Mouse (Mus musculus) thymus, postnatal 14 days (tissue): ENCODE results near the gene Mapk1ip1.

ENCODE experiments used
- DNase-seq: peaks from one replicate; pipeline ENCODE4 v3.0.0; 2021

Gene Mapk1ip1

DNA sequence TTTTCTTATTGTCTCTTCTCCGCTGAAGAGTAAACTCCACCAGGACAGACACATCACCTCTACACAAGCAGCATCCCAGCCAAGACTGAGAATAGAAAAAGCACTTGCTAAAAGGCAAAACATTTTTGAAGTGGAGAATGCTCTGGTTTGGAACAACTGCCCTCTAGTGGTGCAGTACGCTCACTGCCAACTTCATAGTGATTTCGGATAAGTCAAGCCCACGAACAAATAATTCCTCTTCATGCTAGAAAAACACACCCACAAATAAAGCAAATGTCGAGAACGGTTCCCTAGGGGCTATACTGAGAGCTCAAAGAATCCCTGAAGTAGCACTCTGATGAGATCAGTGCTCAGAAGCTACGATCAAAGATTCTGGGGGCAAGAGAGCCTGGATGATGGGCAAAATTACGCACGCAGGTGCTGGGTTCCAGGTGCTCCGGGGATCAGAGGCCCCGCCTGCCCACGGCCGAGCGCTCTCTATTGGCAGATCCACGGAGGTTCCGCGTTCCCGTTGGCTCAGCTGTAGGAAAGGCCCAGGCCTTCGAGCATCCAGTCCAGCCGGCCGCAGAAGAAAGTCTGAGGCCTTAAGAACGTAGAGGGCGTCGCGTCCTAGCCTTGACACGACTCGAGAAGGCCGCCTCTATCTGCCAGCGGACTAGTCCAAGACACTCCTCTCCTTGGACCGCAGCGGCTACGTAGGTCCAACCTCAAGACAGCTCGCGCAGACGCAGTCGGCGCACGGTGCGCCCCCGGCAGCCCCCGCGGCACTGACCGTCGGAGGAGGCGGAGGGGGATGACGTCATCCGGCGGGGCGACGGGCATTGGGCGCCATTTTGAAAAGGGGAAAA, at the start of gene Mapk1ip1, which contains the start of gene Ppp2r2d:
Gene Mapk1ip1, minus strand, starts transcription at position 730 of the 848 bp plus-strand sequence.
Gene Ppp2r2d, plus strand, starts transcription at position 536 of the 848 bp plus-strand sequence.
- peak; percentile 96 for DNase-seq

GRCm38 (mm10) chr7:138885365-138886289, 39.6 kb upstream of the Mapk1ip1 start:
- DNase-seq: no peak

GRCm38 (mm10) chr7:138883724-138884123, 37.7 kb upstream of the Mapk1ip1 start:
- no peak for DNase-seq

DNA sequence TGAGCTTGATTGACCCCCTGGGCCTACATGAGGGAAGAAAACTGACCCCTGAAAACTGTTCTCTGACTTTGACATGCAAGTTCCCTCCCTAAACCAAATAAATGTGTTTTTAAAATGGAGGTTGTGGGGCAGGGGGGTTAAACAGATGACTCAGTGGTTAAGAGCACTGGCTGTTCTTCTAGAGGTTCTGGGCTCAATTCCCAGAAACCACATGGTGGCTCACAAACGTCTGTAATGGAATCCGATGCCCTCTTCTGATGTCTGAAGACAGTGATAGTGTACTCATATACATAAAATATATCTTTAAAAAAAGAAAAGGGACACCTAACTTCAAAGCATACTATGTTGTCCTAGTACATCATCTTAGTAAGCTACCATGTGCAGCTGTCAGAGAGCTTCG, 29.0 kb upstream of the Mapk1ip1 start:
- no peak for DNase-seq

GRCm38 (mm10) chr7:138872956-138873355, 26.9 kb upstream of the Mapk1ip1 start:
- no peak for DNase-seq

GRCm38 (mm10) chr7:138868316-138868715, 22.2 kb upstream of the Mapk1ip1 start:
- no peak for DNase-seq

DNA sequence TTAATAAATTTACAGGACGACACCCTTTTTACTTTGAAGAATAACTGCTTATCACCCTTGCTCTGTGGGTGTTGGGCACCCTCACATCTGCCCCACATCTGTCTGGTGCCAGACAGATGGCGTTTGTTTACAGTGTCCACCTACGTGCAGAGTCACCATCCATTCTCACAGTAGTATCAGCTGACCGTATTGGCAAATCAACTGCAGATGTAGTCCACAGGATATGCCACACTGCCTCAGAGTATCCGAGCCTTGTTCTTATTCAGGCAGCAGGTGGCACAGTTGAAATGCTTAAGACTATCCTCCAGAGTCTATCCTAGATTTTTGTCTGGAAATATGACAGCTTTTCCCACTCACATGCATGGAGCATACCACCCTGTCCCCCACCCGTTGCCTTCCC, 21.2 kb upstream of the Mapk1ip1 start:
- DNase-seq: no peak

GRCm38 (mm10) chr7:138864776-138865175, 18.7 kb upstream of the Mapk1ip1 start:
- DNase-seq: no peak

- DNase-seq: no peak
These were observed 18.0 kb upstream of the Mapk1ip1 start for GRCm38 (mm10) chr7:138863950-138864572.

- no peak for DNase-seq
These were observed 10.6 kb upstream of the Mapk1ip1 start for GRCm38 (mm10) chr7:138856670-138857069.

- no peak for DNase-seq
These were observed 8.1 kb upstream of the Mapk1ip1 start for GRCm38 (mm10) chr7:138854201-138854600.

DNA sequence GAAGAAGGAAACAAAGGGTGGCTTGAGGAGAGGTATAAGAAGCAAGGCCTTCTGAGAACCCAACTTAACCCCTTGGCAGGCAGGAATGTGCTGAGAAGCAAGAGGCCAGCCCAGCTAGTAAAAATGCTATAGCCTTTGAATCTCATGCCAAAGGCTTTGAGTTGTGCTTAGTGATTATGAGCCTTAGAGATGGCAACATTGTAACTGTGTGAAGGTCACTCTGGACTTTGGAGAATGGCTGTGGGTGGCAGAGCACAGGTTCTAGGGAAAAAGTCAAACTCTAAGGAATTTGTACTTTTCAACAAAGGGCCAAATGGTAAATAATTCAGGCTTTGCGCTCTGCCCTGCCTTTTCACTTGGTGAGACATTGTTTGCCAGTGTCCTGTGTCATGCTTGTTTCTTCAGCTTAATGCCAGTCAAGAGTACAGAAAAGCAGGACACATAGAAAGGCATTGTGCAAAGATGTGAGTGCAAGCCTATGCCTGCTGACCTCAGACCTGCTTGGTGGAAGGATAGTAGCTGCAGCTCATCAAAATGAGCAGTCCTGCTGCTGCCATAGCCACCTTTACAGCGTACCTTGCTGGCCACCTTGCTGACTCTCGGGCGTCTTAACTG, 7.5 kb upstream of the Mapk1ip1 start:
- DNase-seq: no peak

DNA sequence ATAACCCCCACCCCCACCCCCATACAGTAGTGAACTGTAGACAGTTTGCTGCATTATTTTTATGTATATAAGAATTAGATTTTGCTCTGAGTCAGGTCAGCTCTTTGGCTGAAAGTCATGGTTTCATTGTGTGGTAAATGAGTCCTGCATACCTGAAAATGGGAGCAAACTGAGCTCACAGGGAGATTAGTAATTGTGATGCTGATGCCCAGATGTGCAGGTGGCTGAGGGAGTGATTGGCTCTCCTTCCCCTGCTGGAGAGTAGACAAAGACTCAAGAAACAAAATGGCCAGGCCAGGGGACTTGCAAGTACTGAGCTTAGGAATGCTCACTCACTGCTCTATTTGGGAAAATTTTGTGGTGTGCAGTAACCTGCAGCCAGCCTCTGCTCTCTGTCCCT, 4.0 kb upstream of the Mapk1ip1 start:
- no peak for DNase-seq

- DNase-seq: no peak
These were observed 2.2 kb upstream of the Mapk1ip1 start for GRCm38 (mm10) chr7:138848028-138848920.

DNA sequence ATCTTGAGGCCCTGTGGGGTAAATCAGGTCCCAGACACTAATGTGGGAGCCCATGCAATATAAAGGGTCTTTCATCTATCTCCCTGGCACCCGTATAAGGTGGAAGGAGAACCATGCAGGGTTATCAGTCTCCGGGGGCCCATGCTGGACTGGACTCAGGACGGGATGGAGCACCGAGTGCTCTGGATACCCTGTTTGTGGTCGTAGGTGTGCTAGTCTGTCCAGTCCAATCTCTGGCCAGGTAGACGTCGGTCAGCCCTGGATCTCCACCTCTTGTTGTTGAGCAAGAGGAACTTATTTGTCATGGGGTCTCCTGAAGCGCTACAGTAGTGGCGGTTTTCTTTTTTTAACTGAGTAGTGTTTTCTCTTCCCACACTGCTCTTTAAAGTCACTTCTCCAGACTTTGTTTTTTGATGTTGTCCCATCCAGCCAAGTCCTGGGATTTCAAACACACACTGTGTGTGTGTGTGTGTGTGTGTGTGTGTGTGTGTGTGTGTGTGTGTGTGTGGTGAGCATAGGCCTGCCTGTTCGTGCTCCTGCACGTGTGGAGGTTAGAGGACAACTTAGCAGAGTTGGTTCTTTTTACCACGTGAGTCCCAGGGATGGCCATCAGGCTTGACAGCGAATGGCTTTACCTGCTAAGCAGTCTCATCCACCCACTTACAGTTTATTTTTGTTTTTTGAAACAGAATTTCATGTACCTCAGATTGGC, 1.4 kb upstream of the Mapk1ip1 start:
- DNase-seq: no peak

DNA sequence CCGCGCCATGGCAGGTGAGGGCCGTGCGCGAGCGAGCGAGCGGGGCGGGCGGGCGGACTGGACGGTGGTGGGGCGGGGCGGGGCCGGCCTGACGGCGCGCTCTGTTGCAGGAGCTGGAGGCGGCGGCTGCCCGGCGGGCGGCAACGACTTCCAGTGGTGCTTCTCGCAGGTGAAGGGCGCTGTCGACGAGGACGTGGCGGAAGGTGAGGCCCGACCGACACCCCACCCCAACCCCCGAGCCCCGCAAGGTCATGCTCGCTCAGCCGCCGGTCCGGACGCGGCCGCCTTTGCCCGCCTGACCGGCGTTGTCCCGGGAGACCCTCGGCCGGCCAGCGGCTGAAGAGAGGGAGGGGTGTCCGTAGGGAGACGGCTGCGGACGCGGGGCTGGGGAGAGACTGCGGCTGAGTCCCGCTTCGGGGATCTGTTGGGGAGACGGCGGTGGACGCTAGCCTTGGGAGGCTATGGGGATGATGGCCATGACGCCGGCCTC, 474 bp upstream of the Mapk1ip1 start:
- no peak for DNase-seq

DNA sequence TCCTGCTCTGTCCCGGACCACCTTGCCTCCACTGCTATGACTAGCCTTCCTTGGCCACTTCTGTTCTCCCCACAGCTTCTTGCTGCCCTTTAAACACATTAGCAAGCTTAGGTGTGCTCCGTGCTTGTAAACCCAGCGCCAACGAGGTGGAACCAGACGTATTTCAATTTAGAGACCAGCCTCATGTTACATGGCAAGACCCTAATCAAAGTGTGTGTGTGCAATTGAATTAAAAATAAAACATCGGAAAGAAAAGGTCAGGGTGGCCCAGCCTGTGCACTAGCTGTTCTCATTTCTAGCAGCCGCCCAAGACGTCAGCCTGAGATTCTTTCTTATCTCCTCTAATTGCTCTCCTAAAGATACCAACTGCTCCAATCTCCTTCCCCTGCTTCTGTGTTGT, 962 bp downstream of the Mapk1ip1 start:
- DNase-seq: no peak

- no peak for DNase-seq
These were observed 2.7 kb downstream of the Mapk1ip1 start for GRCm38 (mm10) chr7:138843421-138843820.

DNA sequence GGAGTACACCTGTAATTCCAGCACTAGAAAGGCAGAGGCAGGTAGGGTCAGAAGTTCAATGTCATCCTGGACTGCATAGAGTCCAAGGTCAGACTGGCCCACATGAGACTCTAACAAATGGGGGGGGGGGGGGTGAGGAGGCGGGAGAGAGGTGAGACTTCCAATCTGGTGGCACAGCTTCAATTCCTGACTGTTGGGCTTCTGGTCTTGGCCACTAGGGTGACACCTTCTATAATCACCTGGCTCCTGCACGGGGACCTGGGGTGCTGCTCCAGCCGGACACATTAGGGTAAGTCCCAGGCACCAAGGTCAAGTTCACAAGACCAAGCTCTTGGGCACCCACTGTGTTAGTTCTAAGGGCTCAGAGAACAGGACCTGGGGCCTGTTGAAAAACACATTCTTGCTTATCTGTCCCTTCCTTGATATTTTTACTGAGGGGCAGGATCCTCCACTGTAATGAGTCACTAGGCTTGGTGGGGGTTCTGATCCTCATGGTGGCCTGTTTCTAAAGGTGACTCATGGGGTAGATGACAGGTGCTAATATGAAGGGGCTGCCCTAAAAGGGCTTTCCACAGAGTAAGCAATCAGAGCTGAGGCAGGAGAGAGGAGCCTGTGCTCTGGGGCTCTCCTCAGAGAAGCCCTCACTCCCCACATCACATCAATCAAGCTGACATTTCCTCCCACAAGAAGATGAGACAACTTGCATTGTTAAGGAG, 4.5 kb downstream of the Mapk1ip1 start:
- DNase-seq: no peak

DNA sequence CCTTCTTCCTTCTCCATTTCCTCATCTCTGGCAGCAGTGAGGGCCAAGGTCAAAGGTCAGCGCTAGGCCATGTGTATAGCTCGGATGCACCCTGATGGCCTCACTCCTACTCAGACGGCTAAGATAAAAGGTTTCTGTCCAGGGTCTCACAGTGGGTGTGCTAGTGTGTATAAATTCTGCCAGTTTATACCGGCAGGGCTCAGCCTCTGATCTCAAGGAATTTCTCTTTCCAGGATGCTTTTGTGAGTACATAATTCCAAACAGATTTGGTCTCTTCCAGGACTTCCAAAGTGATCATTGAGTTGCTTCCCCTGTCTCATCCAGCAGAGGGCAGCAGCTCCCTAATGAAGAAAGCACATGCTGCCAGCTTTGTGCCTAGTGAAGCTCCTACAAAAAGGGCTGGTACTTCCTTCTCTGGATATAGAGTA, 5.5 kb downstream of the Mapk1ip1 start:
- peak; percentile 61 for DNase-seq
